Mouse (Mus musculus) kidney, adult 9 months (tissue): ENCODE data around the gene Grm7.

Experiments used
- DNase-seq: peaks from one replicate; pipeline ENCODE4 v3.0.0; 2022

The Grm7 gene

DNA sequence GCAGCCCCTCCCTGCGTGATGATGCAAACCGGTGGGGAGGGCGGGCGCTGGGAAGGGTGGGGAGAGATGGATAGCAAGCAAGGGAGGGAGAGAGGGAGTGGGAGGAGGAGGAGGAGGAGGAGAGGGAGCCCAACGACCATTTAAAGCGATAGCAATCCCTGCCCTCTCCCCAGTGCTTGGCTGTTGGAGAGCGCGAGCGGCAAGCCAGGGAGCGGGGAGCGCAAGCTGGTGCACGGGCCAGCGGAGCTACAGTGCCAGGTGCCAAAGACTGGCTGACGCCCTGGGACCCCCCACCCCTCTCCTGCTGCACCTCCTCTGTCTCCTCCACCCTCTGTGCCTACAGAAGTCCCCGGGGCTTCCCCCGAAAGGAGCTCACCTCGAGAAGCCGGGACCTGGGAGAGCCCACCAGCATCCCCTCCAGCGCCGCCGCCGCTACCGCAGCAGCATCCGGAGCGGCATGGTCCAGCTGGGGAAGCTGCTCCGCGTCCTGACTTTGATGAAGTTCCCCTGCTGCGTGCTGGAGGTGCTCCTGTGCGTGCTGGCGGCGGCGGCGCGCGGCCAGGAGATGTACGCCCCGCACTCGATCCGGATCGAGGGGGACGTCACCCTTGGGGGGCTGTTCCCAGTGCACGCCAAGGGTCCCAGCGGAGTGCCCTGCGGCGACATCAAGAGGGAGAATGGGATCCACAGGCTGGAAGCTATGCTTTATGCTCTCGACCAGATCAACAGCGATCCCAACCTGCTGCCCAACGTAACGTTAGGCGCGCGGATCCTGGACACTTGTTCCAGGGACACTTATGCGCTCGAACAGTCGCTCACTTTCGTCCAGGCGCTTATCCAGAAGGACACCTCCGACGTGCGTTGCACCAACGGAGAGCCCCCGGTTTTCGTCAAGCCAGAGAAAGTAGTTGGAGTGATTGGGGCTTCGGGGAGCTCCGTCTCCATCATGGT, at the start of gene Grm7:
Gene Grm7 (plus strand): TSS at position 171 of the 951 bp plus-strand sequence.
- no peak for DNase-seq

DNA sequence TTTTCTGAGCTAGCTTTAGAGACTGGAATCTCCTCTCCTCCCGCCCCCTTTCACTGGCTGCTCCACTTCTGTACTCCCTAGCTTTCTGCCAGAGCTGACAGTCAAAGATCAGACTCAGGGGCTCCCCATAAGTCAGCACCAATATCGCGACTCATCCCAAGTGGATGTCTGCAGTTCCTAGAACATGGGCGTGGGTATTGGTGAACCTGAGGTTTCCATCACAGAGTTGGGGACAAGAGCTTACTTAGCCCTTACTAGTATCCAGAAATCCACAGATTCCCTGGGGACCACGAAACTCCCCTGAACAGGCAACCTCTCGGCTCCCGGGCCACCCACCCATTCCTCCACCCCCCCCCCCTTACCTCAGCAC, 355 bp upstream of the Grm7 start:
- DNase-seq: no peak

DNA sequence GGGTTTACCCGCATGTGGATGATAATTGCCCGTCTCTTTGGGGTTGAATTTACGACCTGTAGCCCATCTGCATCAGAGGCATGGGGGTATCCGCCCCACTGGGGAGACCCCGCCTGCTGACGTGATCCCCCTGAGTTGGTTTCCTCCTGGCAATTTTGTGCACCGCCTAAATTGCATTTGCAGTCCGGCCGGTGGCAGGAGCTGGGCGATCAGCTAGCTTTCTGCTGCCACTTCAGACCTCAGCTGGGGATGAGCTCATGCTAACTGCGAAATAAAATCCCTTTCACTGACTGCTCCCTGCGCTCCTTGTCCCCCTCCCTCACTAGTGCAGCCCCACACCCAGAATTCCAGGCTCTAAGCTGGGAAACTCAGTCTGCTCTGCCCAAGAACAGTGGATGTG, 1.5 kb downstream of the Grm7 start:
- DNase-seq: no peak

DNA sequence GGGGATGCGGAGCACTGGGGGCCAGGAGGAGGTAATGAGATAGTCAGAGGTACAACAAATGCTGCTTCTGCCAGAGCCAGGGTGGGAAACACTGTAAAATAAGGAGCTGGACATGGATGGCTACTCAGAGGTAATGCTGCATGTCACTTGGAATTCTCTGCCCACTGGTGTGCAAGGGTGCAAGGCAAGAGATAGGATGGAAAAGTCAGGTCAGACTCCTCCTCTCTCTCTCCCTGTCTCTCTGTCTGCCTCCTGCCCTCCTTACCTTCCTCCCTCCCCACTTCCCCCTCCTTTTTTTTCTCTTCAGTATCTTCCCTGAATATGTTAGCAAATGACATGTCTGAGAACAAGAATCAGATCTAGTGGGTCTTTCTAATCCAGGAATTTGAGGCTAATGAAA, 3.8 kb downstream of the Grm7 start:
- DNase-seq: no peak

DNA sequence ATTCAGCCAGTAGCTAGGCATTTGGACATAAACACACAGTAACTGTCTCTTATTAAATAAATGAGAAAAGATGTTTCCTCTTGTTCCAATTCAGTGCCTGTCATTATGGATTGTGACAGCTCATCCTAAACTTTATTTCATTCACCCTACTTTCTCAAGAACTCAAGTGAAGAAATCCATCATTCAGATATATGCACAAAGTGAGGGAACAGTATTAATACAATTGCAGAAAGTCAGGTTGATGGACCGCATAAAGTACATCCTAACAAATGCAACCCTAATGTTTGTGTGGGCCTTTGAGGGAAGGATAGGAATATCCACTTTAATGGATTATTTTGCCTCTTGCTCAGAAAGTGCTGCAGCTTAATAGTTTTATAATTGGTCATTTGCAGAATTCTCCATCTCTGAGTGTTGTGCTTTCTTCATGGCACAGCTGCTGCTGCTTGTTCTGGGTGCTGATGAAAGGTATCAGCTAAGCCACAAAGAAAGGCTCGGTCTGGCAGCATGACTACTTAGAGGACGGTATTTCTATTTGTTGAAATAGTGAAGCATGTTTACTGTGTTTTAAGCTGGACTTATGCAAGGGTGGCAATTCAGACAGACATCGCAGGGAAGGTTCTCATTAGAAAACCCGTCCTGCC, 8.1 kb downstream of the Grm7 start:
- no peak for DNase-seq

DNA sequence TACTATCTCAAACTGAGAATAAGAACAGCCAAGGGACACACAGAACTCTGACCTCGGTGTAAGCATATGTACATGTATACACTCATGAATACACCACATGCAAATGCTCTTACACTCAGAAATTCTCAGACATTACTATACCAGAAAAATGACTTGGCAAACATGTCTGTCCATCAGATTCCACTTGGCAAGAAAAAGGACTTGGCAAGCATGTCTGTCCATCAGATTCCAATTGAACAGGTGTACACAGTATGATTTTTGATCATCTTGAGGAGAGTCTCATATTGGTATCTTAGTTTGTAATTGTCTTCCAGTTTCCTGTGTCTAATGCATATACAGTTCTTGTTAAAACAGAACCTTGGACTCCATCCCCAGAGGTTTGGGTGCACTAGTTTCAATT, 19.1 kb downstream of the Grm7 start:
- no peak for DNase-seq

DNA sequence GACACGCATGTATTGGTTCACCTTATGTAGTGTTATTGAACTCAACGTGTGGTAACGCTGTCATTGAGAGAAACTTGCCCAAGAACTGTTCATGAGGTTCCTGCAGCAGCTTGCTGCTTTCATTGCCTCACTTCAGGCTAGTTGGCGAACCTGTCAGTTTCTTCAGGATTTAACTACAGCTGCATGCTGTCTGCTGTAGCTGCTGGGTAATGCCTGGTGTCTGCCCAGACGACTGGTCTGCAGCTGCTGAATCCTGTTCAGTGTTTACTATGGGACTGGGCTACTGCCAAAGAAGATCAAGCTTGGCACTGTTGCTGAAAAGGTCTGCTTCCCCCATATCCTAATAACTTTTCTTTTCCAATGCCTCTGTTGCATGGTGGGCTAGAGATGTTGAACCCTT, 23.1 kb downstream of the Grm7 start:
- DNase-seq: no peak

DNA sequence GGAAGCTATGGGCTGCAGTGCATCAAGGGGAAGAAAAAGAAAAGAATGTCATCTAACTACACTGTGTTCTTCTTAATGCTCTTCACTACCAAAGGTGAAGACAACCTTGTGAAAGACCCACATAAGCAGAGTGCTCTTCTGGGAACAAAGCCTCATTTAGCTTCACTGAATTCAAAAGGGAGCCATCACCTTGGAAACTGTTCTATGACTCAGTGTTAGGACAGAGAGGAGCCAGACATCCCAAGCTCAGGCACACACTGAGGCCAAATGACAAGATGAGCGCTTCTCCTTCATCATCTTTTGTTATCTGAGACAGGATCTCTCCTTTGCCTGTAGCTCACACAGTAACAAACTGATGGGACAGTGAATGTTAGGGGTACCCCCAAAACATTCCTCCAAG, 45.6 kb downstream of the Grm7 start:
- no peak for DNase-seq

DNA sequence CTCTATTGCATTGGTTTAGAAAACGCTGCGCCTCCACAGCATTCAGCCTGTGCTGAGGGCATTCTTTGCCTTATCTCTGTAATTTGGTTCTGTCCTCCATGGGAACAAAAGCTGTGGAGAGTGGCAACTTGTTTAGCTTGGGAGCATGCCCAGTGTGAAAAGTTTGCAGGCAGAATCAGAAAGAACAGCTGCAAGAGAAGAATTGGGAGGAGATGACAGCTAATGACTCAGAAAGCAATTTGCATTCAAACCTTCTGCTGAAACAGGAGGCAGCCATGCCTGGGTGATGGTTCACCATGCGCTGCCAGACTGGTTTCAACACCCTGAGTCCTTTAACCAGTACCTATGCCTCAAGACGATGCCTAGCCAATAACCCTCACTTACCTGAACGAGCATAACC, 64.4 kb downstream of the Grm7 start:
- DNase-seq: no peak

DNA sequence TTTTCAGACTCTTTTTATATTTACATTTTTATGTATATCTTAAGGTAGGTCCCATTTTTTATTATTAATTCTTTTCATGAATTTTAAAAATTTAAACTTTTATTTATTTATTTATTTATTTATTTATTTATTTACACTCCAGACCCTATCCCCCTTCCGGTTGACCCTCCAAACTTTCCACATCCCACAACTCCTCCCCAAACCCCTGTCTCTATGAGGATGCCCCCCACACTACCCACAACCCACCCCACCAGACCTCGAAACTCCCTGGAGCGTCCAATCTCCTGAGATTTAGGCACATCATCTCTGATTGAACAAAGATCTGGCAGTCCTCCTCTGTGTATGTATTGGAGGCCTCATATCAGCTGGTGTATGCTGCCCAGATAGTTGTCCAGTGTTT, 69.6 kb downstream of the Grm7 start:
- no peak for DNase-seq

DNA sequence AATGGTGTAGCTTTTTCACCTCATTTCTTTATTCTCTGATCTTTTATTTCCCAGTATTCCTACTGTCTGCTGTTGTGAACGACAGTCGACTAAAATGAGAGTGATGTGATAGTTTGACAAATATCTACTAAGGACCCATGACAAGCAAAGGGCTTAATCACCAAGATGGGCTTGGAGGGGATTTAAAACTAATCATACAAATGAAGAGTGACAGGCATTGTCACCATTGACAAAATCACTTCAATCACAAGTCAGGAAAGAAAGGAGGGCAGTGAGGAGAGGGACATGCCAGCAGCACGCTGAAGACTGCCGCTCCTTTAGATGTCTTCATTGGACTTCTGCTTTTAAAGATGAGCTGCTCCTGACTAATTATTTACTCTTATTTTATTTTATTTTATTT, 78.0 kb downstream of the Grm7 start:
- no peak for DNase-seq

DNA sequence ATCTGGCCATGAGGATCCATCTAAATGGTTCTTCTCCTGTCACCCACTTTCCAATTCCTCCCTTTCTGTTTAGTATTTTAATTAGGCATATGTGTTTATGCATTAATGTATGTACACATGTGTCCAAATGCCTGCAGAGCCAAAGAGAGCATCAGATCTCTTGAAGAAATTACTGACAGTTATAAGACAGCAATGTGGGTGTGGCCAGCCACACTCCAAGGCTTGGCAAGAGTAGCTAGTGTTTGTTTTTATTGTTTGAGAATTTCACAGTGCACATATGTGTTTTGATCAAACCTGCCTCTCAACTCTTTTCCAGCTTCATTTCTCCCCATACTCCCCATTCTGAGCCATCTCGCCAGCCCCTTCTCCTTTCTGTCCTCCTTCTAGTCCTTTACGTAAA, 88.5 kb downstream of the Grm7 start:
- DNase-seq: no peak

DNA sequence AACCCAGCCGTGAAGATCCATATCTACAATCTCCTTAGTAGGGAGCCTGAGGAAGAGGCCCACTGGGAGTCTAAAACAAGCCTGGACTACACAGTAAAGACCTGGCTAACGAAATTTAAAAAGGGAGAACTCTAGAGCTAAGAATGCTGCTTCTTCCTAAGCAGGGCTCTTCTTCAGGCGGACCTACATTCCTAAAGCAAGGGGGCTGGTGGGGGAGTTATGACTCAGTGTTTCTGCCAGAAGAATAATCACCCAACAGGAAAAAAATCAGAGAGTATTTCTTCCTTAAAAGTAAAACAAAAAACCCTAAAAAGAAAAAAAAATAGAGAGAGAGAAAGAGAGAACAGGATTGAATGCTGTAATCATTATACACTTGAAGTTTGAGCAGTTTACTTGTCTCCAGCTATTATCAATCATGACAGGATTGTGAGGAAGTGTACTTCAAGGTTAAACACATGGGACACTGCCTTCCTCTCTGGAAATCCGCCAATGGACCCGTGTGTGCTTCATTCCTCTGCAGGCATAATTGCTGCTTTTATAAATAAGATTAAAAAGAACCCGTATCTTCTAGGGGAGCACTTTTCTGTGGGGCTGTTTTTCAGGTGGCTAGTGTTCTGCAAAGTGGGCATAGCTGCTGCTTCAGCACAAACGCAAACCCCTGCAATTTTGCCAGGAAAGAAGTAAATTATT, 98.7 kb downstream of the Grm7 start:
- DNase-seq: peak; percentile 39

DNA sequence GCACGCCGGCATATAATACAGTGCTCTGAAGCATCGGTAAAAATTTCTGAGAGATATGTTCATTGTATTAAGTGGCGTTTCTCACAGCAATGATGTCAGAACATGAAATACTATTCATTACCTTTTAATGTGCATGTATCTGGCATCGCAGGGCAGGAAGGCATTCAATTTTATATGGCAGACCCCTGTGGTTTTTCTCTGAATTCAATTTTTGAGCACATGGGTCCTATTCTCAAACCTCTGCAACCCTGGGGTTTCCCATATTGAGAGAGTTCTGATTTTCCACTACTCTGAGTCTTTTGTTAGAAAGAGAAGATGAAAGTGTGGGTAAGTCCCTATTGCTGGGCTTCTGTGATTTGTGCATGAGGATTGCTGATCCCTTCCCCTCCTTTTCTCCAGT, 110.5 kb downstream of the Grm7 start:
- DNase-seq: no peak

DNA sequence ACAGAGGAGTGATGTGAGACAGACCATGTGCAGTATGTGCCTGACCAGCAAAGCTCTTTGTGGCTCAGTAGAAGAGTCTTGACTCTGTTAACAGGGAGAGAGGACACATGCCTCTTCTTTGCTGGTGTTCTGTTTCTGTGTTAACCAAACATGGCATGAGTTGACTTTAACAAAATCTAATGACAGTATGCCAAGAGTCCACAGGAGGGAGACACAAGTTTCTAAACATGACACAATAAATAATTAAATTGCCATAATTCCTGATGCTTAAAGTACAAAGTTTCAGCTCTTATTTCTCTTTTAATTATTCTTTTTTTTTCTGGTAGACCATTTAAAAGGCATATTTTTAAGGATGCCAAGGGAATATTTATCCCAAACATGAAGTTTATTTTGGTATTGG, 124.2 kb downstream of the Grm7 start:
- no peak for DNase-seq

DNA sequence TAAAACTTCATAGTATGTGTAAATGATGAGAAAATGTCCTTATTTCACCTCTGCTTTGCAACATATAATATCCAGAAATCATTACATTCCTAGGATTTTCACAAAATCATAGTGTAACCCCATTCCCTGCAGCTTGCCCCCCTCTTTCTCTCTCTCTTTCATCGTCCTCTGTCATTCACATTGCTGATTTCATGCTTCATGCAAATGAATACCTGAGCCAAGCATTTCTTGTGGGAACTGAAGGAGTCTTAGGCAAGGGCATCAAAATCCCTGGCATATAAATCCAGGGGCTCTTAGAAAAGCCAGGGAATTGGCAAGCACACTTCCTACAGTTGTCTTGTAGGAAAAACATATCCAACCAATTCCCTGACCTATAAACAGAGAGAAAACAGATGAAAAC, 127.3 kb downstream of the Grm7 start:
- DNase-seq: no peak

DNA sequence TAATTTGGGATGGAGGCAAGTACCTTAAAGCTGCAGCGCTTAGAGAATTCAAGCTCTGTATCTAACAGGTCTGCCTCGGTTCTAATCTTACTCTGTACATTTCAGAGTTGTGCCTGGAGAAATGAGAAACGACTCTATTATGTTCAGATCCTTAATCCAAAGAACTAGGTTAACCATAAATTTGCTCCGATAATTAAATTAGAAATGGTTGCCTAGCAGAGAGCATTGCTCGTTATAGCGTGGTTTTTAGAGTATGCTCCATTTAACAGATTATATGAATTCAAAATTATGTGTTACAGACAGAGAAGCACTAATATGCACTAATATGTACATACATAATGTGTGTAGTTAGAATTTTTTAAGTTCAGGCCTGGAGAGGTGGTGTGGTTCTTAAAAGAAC, 130.7 kb downstream of the Grm7 start:
- DNase-seq: no peak

DNA sequence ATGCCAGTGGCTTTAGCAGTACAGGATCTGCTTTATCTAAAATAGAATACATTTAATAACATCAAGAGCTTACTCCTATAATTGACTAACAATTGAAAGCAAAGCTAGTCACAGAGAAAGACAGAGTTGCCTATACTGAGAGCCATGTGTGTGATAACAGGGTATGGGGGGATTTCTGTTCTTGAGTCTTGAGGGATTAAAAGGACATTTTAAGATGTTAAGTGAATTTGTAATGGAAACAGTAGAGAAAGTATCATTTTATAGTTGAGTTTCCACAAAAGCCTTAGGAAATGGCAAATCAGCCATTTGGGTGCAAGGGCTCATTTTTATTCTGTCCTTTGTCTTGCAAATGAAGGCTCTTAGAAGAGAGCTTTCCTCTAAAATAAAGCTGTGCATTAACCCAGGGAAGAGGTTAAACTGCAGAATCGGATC, 140.1 kb downstream of the Grm7 start:
- no peak for DNase-seq

DNA sequence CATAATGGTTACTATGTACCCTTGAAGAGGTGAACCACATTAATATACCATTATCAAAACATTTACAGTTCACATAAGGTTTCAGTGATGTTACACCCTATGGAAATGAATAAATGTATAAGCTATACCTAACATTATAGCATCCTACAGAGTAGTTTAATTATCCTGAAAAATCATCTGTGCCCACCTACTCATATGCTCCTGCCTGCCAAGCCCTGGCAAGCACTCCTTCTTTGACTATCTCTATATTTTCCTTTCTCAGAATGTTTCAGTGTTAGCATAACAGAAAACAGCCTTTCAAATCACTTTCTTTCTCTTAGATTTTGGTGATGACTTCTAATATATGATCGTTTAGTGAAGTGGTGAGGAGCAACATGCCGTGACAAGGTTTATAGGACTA, 147.3 kb downstream of the Grm7 start:
- DNase-seq: no peak

DNA sequence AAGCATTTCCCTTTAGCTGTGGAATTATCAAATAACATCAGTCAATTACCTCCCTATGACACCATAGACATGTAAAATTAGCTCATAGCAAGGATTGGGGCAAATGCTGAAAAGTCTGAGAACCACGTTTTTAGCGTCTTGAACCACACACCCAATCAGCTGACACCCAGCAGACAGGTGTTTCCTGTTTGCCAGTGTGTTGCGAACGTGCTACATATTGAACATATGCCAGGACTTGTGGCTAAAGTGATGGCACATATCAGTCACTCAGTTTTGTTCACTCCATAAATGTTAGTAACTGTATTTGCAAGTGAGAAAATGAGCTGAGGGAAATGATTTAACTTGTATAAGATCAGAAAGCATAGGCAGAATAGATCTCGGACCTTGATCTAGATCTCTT, 162.1 kb downstream of the Grm7 start:
- DNase-seq: no peak

DNA sequence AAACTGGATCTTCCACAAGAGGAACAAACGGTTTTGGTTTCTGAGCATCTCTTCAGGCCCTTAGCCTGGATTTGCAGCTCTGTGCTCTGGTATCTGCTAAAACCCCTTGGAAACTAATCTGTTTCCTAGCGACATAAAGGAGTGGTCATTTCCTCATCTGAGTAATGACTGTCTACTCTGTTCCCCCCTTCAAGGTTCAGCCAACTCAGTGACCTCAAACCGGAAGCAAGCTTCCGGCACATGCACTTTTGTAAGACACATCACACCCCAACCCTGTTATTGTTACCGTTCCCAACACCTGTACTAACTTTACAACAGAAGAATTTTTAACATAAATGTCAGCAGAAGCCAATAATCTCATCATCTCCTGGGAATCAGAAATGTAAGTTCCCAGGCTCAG, 166.8 kb downstream of the Grm7 start:
- DNase-seq: no peak

DNA sequence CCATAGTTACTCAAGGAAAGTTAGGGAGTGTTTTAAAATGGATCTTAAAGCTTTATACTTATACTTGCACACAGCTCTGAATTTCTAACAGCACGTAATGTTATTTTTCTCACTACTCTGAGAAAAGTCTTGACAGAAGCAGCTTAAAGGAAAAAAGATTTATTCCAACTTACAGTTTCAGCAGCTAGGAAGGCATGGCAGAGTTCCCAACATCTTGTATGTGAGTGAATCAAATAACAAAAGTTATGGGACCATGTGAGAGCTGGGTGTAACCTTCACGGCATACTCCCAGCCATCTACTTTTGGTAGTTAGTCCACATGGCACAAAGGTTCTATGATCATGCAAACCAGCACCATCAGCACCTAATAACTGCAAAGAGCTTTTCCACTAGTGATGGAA, 172.9 kb downstream of the Grm7 start:
- no peak for DNase-seq

DNA sequence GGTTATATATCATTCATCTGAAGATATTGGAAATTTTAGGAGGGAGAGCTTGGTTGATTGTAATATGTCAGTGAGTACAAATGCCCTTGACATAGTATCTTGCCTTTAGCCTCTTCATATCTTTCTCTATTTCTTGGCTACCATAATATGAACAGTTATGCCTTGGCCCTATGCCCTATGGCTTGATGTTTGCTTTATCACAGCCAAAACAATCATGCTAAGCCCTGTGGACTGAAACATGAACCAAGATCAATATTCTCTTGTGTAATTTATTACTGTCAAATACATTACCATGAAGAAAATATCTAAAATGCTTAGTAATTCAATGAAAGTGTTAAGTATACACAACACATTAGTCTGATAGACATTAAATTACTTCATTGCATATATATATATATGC, 222.9 kb downstream of the Grm7 start:
- no peak for DNase-seq

DNA sequence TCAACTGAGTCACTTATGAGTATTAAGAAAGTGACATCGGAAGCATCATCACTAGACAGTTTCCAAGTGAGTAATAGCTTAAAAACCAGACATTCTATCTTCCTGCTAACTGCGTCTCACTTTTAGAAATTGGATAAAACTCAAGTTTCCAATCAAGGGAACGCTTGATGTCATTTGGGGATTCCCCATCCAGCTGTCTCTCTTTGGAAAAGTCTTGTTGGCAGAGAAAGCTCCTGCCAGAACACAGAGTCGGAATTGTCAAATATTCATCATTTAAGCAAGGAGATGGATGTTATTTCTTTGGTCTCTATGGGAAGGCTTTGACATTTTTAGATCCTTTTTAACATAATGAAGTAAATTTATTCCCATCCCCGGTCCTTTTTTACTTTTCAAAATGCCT, 336.6 kb downstream of the Grm7 start:
- no peak for DNase-seq
